Mouse (Mus musculus) thymus, adult 2 months (tissue): ENCODE data around the gene Serpina6. TPM values are rescaled to one million over a fixed set of nuclear protein-coding genes. Genes with fewer than 3 reads are reported as not detected.

Experiments
- DNase-seq: peaks from one replicate; pipeline ENCODE4 v3.0.0; 2021
- H3K27ac ChIP-seq: fragments of 200-500 bp; 2 replicates; pipeline ENCODE4 v1.5.1; 2012; ENCODE audit warnings: low read length, control low read depth; ENCODE audit not compliant: control insufficient read depth, insufficient read depth
- H3K27me3 ChIP-seq: fragments of 200-500 bp; 2 replicates; pipeline ENCODE4 v1.6.1; 2012; ENCODE audit warnings: mild to moderate bottlenecking, low read length, moderate library complexity, mixed read lengths; ENCODE audit not compliant: control insufficient read depth, insufficient read depth
- H3K36me3 ChIP-seq: fragments of 200-500 bp; 2 replicates; pipeline ENCODE4 v1.6.1; 2012; ENCODE audit warnings: mild to moderate bottlenecking, low read length, moderate library complexity; ENCODE audit not compliant: control insufficient read depth, insufficient read depth
- H3K4me1 ChIP-seq: fragments of 200-500 bp; replicated peaks from 2 replicates; pipeline ENCODE4 v1.6.1; 2012; ENCODE audit warnings: low read length; ENCODE audit not compliant: control insufficient read depth, insufficient read depth
- H3K4me3 ChIP-seq: fragments of 200-500 bp; 2 replicates; pipeline ENCODE4 v1.5.1; 2012; ENCODE audit warnings: mild to moderate bottlenecking, low read length, control low read depth, moderate library complexity; ENCODE audit not compliant: control insufficient read depth, insufficient read depth
- CTCF ChIP-seq: fragments of 200-500 bp; IDR thresholded peaks from 2 replicates; pipeline ENCODE4 v1.5.1; 2012; ENCODE audit warnings: mild to moderate bottlenecking, control low read depth, low read length, moderate library complexity, borderline replicate concordance; ENCODE audit not compliant: control insufficient read depth, poor library complexity, insufficient read depth; ENCODE audit errors: extremely low read depth
- POLR2A ChIP-seq: fragments of 200-500 bp; IDR thresholded peaks from 2 replicates; pipeline ENCODE4 v1.6.1; 2012; ENCODE audit warnings: mild to moderate bottlenecking, low read length, control low read depth, moderate library complexity; ENCODE audit not compliant: control insufficient read depth, poor library complexity, insufficient read depth; ENCODE audit errors: extremely low read depth
- WGBS: fragments of 180-500 bp; shearing (Covaris S2); methylation state at CpG from one replicate; pipeline ENCODE4 v1.1.7; 2018; 5-methylcytosine and 5-hydroxymethylcytosine counted together
- polyA plus RNA-seq: library from polyadenylated mRNA; depleted of rRNA; stranded (reverse); fragments of >200 nt; gene quantifications from 2 replicates; pipeline ENCODE4 v1.2.3, GENCODE M21; 2012

Gene Serpina6
- polyA plus RNA-seq, 1 experiment, result not detected

- no peak overlapping the region for H3K4me3 ChIP-seq
- no peaks in the 10 kb centered on the region for H3K36me3 ChIP-seq
- no peak for DNase-seq
- H3K4me1 ChIP-seq, result no peaks in the 10 kb centered on the region
- TF ChIP-seq POLR2A (no peak), CTCF (no peak)
- WGBS, result 87% methylated on average over 5 of the region's 5 CpGs
- H3K27me3 ChIP-seq, result no peaks in the 10 kb centered on the region
- H3K27ac ChIP-seq, result no peak overlapping the region
Measured at GRCm38 (mm10) chr12:103660076-103660475, 3.1 kb upstream of the Serpina6 start.

GRCm38 (mm10) chr12:103659171-103659570 lies 2.2 kb upstream of the Serpina6 start:
- no peaks in the 10 kb centered on the region for H3K4me1 ChIP-seq
- TF ChIP-seq POLR2A, result no peak
- TF ChIP-seq CTCF, result no peak
- H3K27me3 ChIP-seq, result no peaks in the 10 kb centered on the region
- H3K4me3 ChIP-seq, result no peak overlapping the region
- H3K27ac ChIP-seq, result no peak overlapping the region
- 89% methylated on average over 2 of the region's 2 CpGs for WGBS
- no peak for DNase-seq
- no peaks in the 10 kb centered on the region for H3K36me3 ChIP-seq

GRCm38 (mm10) chr12:103657991-103658390 lies 979 bp upstream of the Serpina6 start:
- no peaks in the 10 kb centered on the region for H3K4me1 ChIP-seq
- WGBS, result 88% methylated on average over 10 of the region's 10 CpGs
- H3K27me3 ChIP-seq, result no peaks in the 10 kb centered on the region
- TF ChIP-seq POLR2A (no peak), CTCF (no peak)
- no peak overlapping the region for H3K4me3 ChIP-seq
- DNase-seq, result no peak
- no peaks in the 10 kb centered on the region for H3K36me3 ChIP-seq
- no peak overlapping the region for H3K27ac ChIP-seq

GRCm38 (mm10) chr12:103655123-103656044 lies 1.6 kb downstream of the Serpina6 start:
- no peak for TF ChIP-seq POLR2A
- TF ChIP-seq CTCF, result no peak
- Histone ChIP-seq H3K27me3 (no peaks in the 10 kb centered on the region), H3K4me1 (no peaks in the 10 kb centered on the region), H3K36me3 (no peaks in the 10 kb centered on the region), H3K27ac (no peak overlapping the region), H3K4me3 (no peak overlapping the region)
- DNase-seq, result no peak
- 90% methylated on average over 7 of the region's 7 CpGs for WGBS

GRCm38 (mm10) chr12:103653836-103654235 lies 3.2 kb downstream of the Serpina6 start:
- no peaks in the 10 kb centered on the region for H3K27me3 ChIP-seq
- WGBS, result 96% methylated on average over 2 of the region's 2 CpGs

GRCm38 (mm10) chr12:103646314-103646713 lies 10.7 kb downstream of the Serpina6 start:
- TF ChIP-seq CTCF (no peak), POLR2A (no peak)
- no peak overlapping the region for H3K4me3 ChIP-seq
- H3K27ac ChIP-seq, result no peak overlapping the region
- no peak for DNase-seq
- H3K4me1 ChIP-seq, result no peaks in the 10 kb centered on the region
- 77% methylated on average over 2 of the region's 2 CpGs for WGBS
- H3K36me3 ChIP-seq, result no peaks in the 10 kb centered on the region
- H3K27me3 ChIP-seq, result no peaks in the 10 kb centered on the region

More at GRCm38 (mm10) chr12:103653836-103654235, 3.2 kb downstream of the Serpina6 start:
- Histone ChIP-seq H3K36me3 (no peaks in the 10 kb centered on the region), H3K27ac (no peak overlapping the region), H3K4me3 (no peak overlapping the region), H3K4me1 (no peaks in the 10 kb centered on the region)
- no peak for TF ChIP-seq POLR2A
- no peak for TF ChIP-seq CTCF
- DNase-seq, result no peak

GRCm38 (mm10) chr12:103644601-103645000 lies 12.4 kb downstream of the Serpina6 start:
- Histone ChIP-seq H3K36me3 (no peaks in the 10 kb centered on the region), H3K27me3 (no peaks in the 10 kb centered on the region), H3K4me1 (no peaks in the 10 kb centered on the region), H3K4me3 (no peak overlapping the region), H3K27ac (no peak overlapping the region)
- TF ChIP-seq CTCF (no peak), POLR2A (no peak)
- DNase-seq, result no peak
- WGBS, result 32% methylated on average over 5 of the region's 5 CpGs
